Mouse (Mus musculus) hindbrain, embryonic 10.5 days (tissue): ENCODE results near the gene Rpp25l. TPM values are rescaled to one million over a fixed set of nuclear protein-coding genes. Genes with fewer than 3 reads are reported as not detected.

Experiments used
- DNase-seq: peaks from one replicate; pipeline ENCODE4 v3.0.0-alpha.2; 2017; ENCODE audit warnings: low spot score
- H3K27ac ChIP-seq: fragments of 300-500 bp; sonication (generic); 2 replicates; pipeline ENCODE4 v1.5.1; 2016; ENCODE audit warnings: mild to moderate bottlenecking, moderate library complexity
- H3K27me3 ChIP-seq: fragments of 300-500 bp; sonication (generic); 2 replicates; pipeline ENCODE4 v1.6.1; 2016; ENCODE audit warnings: mild to moderate bottlenecking; ENCODE audit not compliant: poor library complexity, insufficient read depth, severe bottlenecking
- H3K36me3 ChIP-seq: fragments of 300-500 bp; sonication (generic); 2 replicates; pipeline ENCODE4 v1.6.1; 2016; ENCODE audit warnings: mild to moderate bottlenecking, moderate library complexity
- H3K4me1 ChIP-seq: fragments of 300-500 bp; sonication (generic); replicated peaks from 2 replicates; pipeline ENCODE4 v1.6.1; 2016; ENCODE audit warnings: mild to moderate bottlenecking
- H3K4me3 ChIP-seq: fragments of 300-500 bp; sonication (generic); 2 replicates; pipeline ENCODE4 v1.5.1; 2016; ENCODE audit warnings: mild to moderate bottlenecking, moderate library complexity
- H3K9me3 ChIP-seq: fragments of 300-500 bp; sonication (generic); 2 replicates; pipeline ENCODE4 v1.6.1; 2016; ENCODE audit warnings: mild to moderate bottlenecking, moderate library complexity
- WGBS: fragments of 180-500 bp; shearing (Covaris S2); methylation state at CpG from one replicate; pipeline ENCODE4 v1.1.7; 2016; 5-methylcytosine and 5-hydroxymethylcytosine counted together
- polyA plus RNA-seq: library from polyadenylated mRNA; unstranded; fragments of >200 nt; fragmentation: Nextera tagmentation; extraction: Ambion mirVana; gene quantifications from 2 replicates; pipeline ENCODE4 v1.2.1, GENCODE M21; 2016

Gene Rpp25l
- polyA plus RNA-seq, 1 experiment from 2014 or later = 89.7 TPM

DNA sequence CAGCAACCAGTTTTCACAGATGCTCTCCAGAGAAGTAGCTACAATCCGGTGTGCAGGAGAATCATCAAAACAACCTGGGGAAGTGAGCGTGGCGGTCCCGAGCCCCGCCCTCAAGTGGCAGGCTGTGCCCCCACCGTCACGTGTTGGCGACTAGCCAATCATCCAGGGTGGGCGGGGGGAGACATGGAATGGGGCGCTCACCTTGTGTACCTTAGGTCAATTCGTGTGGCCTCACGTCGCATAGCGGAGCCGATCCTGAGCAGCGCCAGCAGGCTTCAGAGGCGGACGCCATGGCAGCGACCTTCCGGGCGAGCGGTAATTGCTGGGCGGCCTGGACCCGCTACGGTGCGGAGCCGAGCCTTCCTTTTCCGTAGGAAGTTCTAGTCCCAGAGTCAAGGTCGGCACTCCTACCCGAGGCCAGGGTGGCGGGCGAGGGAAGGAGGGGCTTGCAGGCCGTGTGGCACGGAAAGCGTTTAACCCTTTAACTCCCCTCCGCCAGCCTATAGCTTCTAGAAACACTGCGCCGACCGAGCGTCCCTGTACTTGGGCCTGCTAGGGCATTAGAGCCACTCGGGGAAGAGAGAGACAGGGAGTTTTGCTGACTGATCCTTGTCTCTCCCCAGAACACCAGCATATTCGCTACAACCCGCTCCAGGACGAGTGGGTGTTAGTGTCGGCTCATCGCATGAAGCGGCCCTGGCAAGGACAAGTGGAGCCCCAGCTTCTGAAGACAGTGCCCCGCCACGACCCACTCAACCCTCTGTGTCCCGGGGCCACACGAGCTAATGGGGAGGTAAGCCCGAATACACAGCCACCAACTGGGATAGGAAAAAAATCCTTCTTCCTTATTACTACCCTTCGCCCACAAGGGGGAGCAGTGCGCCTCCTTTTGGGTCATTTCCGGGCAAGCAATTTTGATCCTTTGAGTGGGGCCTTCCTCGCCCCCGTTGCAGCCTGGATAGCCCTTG is 42.3 kb upstream of the Rpp25l start, which contains the start of gene Sigmar1:
Gene Sigmar1 (minus strand): TSS at position 820 of the 968 bp plus-strand sequence.
- H3K9me3 ChIP-seq = no peaks in the 10 kb centered on the region
- 0 out of 2 replicates have a peak, but pooled peaks cover 8% of the 10 kb centered on the region for H3K27me3 ChIP-seq
- peak within 1 kb of the TSS; percentile 87 for H3K27ac ChIP-seq
- WGBS = under 1% methylated on average over 57 of the region's 57 CpGs
- peaks cover 6% of the 10 kb centered on the region; the same call in 1 of the 2 replicates for H3K36me3 ChIP-seq
- DNase-seq = peak; percentile 86
- H3K4me3 ChIP-seq = peak within 1 kb of the TSS; percentile 79
- H3K4me1 ChIP-seq = peaks cover 38% of the 10 kb centered on the region

DNA sequence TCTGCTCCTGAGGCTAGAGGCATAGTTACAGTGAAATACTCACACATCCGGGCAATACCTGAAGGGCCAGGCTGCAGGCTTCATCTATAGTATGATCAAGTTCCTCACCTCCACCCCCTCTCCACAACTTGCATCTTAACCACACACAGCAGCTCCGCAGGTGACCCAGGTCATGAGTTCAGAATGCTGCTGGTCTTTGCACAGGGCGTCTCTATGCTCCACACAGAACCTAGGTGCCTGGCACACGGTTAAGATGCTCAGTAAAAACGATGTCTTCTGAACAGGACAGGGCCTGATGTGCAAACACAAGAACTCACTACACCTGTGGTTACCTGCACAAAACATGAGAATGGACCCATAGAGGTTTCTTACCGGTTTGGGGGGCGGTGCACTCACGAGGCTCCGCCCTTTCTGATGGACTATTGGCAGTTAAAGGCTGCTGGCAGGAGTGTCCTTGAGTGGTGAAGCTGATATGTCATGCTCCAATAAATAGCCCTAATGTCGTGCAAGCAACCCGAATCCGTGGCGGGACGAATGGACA is 41.5 kb upstream of the Rpp25l start, which contains the start of gene Galt:
Gene Galt (plus strand): TSS at position 432 of the 541 bp plus-strand sequence.
- peaks cover 31% of the 10 kb centered on the region for H3K4me1 ChIP-seq
- peak within 1 kb of the TSS; percentile 87 for H3K27ac ChIP-seq
- WGBS = 13% methylated on average over 14 of the region's 14 CpGs
- H3K27me3 ChIP-seq = 0 out of 2 replicates have a peak, but pooled peaks cover 8% of the 10 kb centered on the region
- H3K36me3 ChIP-seq = peaks cover 6% of the 10 kb centered on the region; the same call in 1 of the 2 replicates
- no peaks in the 10 kb centered on the region for H3K9me3 ChIP-seq
- H3K4me3 ChIP-seq = peak within 1 kb of the TSS; percentile 79
- DNase-seq = no peak

DNA sequence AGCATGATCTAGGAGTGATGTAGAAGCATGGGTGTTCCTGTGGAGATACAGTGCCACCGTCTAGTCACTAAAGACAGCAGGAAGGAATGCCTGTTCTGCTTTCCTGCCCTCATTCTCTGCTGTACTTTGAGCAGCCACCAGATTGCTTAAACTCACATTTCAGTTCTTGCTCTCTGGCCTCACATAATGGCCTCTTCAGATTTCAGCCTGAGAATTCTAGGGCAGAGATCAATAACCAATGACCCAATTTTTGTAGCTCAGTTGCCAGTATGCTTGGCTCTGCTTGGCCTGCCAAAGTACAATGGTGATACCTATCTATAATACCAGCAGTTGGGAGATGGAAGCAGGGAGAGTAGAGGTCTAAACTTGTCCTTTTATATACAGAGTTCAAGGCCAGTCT is 31.7 kb upstream of the Rpp25l start:
- Histone ChIP-seq H3K4me1 (peaks cover 15% of the 10 kb centered on the region), H3K4me3 (no peak overlapping the region)
- WGBS = 79% methylated on average over 1 of the region's 1 CpGs

DNA sequence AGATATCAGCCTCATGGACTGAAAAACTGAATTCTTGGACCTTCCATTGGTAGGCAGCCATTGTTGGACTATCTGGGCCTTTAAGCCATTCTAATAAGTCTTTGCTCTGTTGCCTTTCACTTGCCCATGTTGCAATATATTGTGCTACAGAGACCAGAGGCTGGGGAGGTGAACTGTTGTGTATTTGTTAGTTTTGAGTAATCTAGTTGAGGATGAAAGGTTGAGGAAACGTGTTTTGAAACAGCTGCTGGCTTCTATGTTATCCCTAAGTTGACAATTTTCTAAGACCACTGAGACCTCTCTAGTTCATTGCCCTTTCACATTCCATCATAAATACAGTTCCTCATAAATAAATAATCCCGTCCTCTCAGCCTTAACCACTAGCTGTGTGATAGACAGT is 30.8 kb upstream of the Rpp25l start:
- peaks cover 23% of the 10 kb centered on the region for H3K4me1 ChIP-seq
- H3K36me3 ChIP-seq = peaks cover 7% of the 10 kb centered on the region
- H3K4me3 ChIP-seq = no peak overlapping the region
- DNase-seq = no peak
- no peak overlapping the region for H3K27ac ChIP-seq
- H3K9me3 ChIP-seq = peaks cover 21% of the 10 kb centered on the region
- WGBS = 79% methylated on average over 2 of the region's 2 CpGs
- no peaks in the 10 kb centered on the region; the same call in 1 of the 2 replicates for H3K27me3 ChIP-seq

More for the DNA sequence above, 31.7 kb upstream of the Rpp25l start:
- no peak for DNase-seq
- Histone ChIP-seq H3K27me3 (no peaks in the 10 kb centered on the region; the same call in 1 of the 2 replicates), H3K27ac (no peak overlapping the region), H3K36me3 (no peaks in the 10 kb centered on the region), H3K9me3 (peaks cover 21% of the 10 kb centered on the region)

DNA sequence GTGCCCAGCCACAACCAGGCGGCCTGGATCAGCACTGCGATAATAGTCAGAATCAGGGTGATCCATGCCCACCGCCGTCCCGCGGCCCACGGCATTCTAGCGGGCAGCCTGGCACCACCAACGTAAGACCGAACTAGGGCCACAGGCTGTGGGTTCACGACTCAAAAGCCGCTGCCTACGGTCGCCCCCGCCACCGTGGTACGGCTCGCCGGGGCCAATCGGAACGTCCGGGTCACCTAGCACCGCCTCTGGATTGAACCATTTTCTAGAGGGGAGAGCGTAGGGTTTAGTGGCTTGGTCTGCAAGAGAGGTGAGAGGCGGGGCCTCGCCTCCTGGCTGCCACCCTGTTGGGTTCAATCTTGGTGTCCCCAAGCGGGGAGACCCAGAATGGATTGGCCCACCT is 27.8 kb upstream of the Rpp25l start:
- under 1% methylated on average over 27 of the region's 27 CpGs for WGBS
- peak overlapping the region; percentile 80 for H3K4me3 ChIP-seq
- peaks cover 20% of the 10 kb centered on the region for H3K36me3 ChIP-seq
- H3K9me3 ChIP-seq = peaks cover 11% of the 10 kb centered on the region
- no peaks in the 10 kb centered on the region for H3K27me3 ChIP-seq
- DNase-seq = peak; percentile 94
- peak overlapping the region; percentile 87 for H3K27ac ChIP-seq
- peaks cover 23% of the 10 kb centered on the region for H3K4me1 ChIP-seq

DNA sequence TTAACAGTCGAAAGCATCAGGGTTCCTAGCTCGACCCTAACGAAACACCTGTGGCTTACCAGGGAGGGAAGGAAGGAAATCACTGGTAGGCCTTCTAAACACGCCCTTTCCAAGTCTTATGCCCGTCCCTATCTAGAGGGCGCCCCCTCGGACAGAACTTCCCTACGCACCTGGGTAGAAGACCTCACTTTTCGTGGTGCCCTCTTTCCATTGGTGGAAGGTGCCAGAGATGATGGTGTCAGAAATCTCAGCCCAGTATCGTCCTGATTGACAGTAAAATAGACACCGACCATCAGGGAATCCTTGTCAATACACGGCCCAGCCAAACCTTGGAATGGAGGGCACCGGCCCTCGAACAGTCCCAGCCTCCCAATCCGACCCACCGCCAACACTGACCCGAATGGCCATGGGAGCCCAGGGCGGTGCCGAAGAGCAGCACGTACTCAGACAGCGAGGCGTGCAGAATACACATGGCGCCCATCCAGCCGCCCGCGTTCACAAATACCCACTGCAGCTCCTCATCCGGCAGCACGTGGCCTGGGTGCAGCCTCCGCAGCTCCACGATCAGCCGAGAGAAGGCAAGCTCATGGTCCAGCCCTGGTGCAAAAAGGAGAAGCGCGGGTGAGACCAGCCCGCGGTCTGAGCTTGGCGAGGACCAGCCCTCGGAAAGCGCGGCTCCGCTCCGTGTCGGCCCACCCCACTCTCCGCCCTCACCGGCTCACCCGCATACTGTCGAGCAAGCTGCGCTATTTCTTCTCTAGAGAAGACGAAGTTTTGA is 27.2 kb upstream of the Rpp25l start:
- Histone ChIP-seq H3K9me3 (peaks cover 9% of the 10 kb centered on the region), H3K36me3 (peaks cover 20% of the 10 kb centered on the region), H3K27ac (peak overlapping the region; percentile 87), H3K4me3 (peak overlapping the region; percentile 80), H3K4me1 (peaks cover 23% of the 10 kb centered on the region), H3K27me3 (no peaks in the 10 kb centered on the region)
- DNase-seq = no peak
- 1% methylated on average over 48 of the region's 48 CpGs for WGBS

DNA sequence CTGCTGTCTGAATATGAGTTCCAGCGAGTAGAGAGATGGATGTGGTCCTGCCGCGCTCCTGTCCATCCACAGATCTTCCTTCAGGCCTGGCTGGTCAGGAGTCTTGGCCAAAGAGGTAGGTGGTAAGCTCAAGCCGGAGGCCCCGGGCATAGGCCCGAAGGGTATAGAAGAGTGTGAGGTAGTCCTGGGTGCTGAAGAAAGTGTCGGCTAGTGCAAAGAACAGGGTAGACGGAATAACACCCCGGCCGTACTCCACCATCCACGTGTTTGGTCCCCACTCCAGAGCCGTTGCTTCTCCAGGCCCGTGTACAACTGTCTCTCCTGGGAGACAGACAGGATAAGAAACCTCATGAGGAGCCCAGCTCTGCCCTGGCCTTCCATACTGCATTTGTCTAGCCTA is 25.9 kb upstream of the Rpp25l start:
- Histone ChIP-seq H3K36me3 (peaks cover 20% of the 10 kb centered on the region), H3K9me3 (peaks cover 6% of the 10 kb centered on the region), H3K27me3 (peaks cover 7% of the 10 kb centered on the region; the same call in 1 of the 2 replicates), H3K4me3 (no peak overlapping the region), H3K27ac (no peak overlapping the region), H3K4me1 (peaks cover 23% of the 10 kb centered on the region)
- DNase-seq = no peak
- WGBS = 96% methylated on average over 13 of the region's 13 CpGs

DNA sequence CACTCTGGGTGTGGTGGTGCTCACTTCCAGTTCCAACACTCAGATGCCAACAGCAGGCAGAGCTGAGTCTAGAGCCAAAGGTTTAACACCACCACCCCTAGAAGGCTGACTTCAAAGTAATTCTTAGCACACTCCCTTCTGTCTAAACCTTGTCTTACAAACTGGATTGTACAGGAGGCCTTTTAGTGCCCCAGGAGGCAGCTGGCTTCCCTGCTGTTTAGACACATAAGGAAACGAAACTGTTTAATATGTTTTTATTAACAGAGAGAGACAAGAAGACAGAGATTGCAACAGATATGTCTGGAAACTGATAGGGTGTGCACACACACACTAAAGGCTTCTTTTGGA is 24.9 kb upstream of the Rpp25l start:
- peaks cover 23% of the 10 kb centered on the region for H3K4me1 ChIP-seq
- peaks cover 15% of the 10 kb centered on the region for H3K27me3 ChIP-seq
- H3K9me3 ChIP-seq = peaks cover 6% of the 10 kb centered on the region
- peaks cover 20% of the 10 kb centered on the region for H3K36me3 ChIP-seq
- DNase-seq = no peak
- no peak overlapping the region for H3K4me3 ChIP-seq
- H3K27ac ChIP-seq = no peak overlapping the region
- WGBS = 81% methylated on average over 1 of the region's 1 CpGs

DNA sequence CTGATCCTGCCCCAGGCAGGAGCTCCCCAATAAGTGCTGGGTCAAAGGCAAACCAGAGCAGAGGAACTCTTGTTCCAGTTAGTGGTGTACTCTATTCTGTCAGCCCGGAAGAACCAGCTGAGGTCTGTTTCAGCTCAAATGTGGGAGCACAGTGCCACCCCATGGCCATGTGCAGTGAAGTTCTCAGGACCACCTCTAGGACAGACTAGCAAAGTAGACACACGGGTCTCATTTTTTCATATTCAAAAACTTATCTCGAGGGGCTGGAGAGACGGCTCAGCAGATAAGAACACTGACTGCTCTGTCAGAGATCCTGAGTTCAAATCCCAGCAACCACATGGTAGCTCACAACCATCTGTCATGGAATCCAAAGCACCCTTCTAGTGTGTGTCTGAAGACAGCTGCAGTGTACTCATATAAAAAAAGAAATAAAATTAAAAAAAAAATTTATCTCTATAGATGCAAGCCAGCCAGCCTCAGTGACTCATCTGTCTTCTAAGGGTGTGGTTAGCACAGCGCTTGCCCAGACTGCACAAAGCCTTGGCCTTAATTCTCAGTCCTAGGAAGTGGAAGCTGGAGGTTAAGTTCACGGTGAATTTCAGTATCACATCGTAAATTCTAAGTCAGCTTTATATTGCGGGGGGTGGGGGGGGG is 24.4 kb upstream of the Rpp25l start:
- Histone ChIP-seq H3K27ac (no peak overlapping the region), H3K4me1 (peaks cover 23% of the 10 kb centered on the region), H3K36me3 (peaks cover 20% of the 10 kb centered on the region), H3K27me3 (peaks cover 20% of the 10 kb centered on the region), H3K9me3 (peaks cover 6% of the 10 kb centered on the region), H3K4me3 (no peak overlapping the region)
- WGBS = 53% methylated on average over 8 of the region's 8 CpGs
- DNase-seq = peak; percentile 71

DNA sequence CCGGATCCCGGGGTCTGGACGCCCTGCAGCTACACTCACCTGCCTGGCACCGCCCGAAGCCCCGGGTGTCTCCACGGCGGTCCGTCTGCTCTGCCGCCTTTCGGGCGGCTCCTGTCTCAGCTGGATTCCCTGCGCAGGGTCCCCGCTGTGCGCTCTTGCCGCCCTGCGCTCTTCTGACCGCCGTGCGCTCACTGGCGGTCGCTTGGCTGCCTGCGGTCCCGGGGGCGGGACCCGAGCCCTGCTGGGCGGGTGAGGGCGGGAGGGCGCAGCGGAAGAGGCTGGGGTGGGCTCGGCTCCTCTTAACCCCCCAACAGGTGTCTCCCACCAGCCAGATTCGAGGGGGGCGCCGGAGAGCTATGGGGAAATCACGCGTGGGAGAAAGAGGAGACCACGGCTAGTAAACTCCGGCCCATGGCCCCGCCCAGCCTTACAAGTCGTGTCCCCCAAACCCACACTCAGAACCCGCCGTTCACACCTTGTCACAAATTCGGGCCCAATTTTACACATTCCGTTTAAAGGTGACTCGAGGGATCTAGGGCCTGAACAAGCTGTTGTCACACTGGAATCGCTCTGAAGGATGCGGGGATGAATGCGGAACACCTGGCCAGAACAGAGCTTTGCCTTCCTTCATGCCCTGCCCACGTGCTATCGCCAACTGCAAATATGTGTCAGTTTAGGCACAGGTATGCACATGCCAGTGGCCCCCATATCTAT is 17.9 kb upstream of the Rpp25l start, which contains the start of gene Arid3c:
Gene Arid3c (minus strand): TSS at position 91 of the 714 bp plus-strand sequence.
- H3K27me3 ChIP-seq = peaks cover 85% of the 10 kb centered on the region
- peak within 1 kb of the TSS; percentile 52 for H3K4me3 ChIP-seq
- H3K9me3 ChIP-seq = peaks cover 6% of the 10 kb centered on the region
- H3K36me3 ChIP-seq = no peaks in the 10 kb centered on the region
- WGBS = 2% methylated on average over 50 of the region's 50 CpGs
- no peak within 1 kb of the TSS for H3K27ac ChIP-seq
- DNase-seq = peak; percentile 32
- H3K4me1 ChIP-seq = peaks cover 27% of the 10 kb centered on the region

DNA sequence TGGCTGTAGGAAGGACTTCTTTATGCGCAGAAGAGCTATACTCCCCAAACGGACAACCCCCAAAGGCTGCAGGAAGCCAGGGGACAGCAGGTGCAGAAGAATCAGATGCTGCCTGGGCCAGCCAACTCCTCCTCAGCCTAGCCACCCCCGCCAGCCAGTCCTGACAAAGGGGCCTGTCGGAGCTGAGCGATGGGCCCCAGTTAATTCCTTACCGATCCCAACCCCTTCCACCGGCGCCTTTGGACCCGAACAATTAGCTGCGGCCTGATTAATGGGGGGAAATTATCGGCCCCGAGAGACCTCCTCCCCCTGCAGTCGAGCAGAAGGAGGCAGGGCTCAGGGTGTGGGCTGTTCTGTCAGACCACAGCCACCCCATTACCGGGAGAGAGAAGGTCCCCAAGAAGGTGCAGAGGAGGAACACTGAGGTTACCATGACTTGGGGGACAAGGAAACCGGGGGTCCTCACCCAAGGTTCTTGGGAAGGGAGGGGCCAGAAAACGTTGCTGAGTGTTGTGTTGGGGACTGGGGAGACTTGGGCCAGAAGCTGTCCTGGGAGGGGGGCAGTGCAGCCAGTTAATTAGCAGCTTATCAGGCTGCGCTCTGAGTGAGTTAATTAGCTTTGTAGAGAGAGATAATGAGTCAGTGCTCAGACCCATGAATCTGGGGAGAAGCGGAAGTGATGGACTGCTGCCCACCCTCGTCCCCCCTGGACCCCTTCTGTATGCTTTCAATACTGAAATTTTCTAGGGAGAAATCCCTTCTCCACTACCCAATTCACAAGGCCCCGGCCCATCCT is 13.7 kb upstream of the Rpp25l start:
- DNase-seq = peak; percentile 48
- Histone ChIP-seq H3K27me3 (peaks cover 85% of the 10 kb centered on the region), H3K36me3 (no peaks in the 10 kb centered on the region), H3K4me3 (peak overlapping the region; percentile 29; the same call in 1 of the 2 replicates), H3K4me1 (peaks cover 41% of the 10 kb centered on the region), H3K9me3 (no peaks in the 10 kb centered on the region), H3K27ac (peak overlapping the region; percentile 45; the same call in 1 of the 2 replicates)
- WGBS = 17% methylated on average over 20 of the region's 20 CpGs
